Mouse (Mus musculus) spleen, adult 2 months (tissue): ENCODE data around the gene Mroh3. TPM values are rescaled to one million over a fixed set of nuclear protein-coding genes. Genes with fewer than 3 reads are reported as not detected.
A peak's percentile ranks its signal among the peaks of the same experiment; 100 is the strongest.

Experiments used
- DNase-seq, 2 experiments: peaks; one replicate each; pipeline versions ENCODE4 v3.0.0 to v3.0.0-alpha.2; 2012 to 2021; ENCODE audit warnings: low spot score in 2 of 2, low read depth in 1 of 2
- H3K27ac ChIP-seq: fragments of 200-500 bp; 2 replicates; pipeline ENCODE4 v1.5.1; 2012; ENCODE audit warnings: low read length, inconsistent platforms; ENCODE audit not compliant: insufficient read depth
- H3K27me3 ChIP-seq: fragments of 200-500 bp; 2 replicates; pipeline ENCODE4 v1.6.1; 2012; ENCODE audit warnings: mild to moderate bottlenecking, moderate library complexity, low read length, inconsistent platforms; ENCODE audit not compliant: control insufficient read depth, insufficient read depth
- H3K36me3 ChIP-seq: fragments of 200-500 bp; 2 replicates; pipeline ENCODE4 v1.6.1; 2012; ENCODE audit warnings: mild to moderate bottlenecking, low read length, inconsistent platforms; ENCODE audit not compliant: control insufficient read depth, insufficient read depth
- H3K4me1 ChIP-seq: fragments of 200-500 bp; 2 replicates; pipeline ENCODE4 v1.6.1; 2011; ENCODE audit warnings: inconsistent platforms; ENCODE audit not compliant: control insufficient read depth, insufficient read depth, insufficient read length
- H3K4me3 ChIP-seq: fragments of 200-500 bp; 2 replicates; pipeline ENCODE4 v1.5.1; 2011; ENCODE audit warnings: mild to moderate bottlenecking, inconsistent platforms; ENCODE audit not compliant: insufficient read depth, insufficient read length; ENCODE audit errors: extremely low read depth
- CTCF ChIP-seq: fragments of 200-500 bp; IDR thresholded peaks from 2 replicates; pipeline ENCODE4 v1.5.1; 2011; ENCODE audit warnings: mild to moderate bottlenecking, inconsistent platforms; ENCODE audit not compliant: insufficient read depth, insufficient read length, insufficient replicate concordance; ENCODE audit errors: extremely low read depth
- POLR2A ChIP-seq: fragments of 200-500 bp; IDR thresholded peaks from 2 replicates; pipeline ENCODE4 v1.6.1; 2011; ENCODE audit warnings: low read depth, low read length, inconsistent platforms
- WGBS: fragments of 180-500 bp; shearing (Covaris S2); methylation state at CpG from one replicate; pipeline ENCODE4 v1.1.7; 2018; 5-methylcytosine and 5-hydroxymethylcytosine counted together
- polyA plus RNA-seq: library from polyadenylated mRNA; depleted of rRNA; stranded (reverse); fragments of >200 nt; gene quantifications from 2 replicates; pipeline ENCODE4 v1.2.3, GENCODE M21; 2012

Mroh3 gene
- polyA plus RNA-seq, 1 experiment = not detected

DNA sequence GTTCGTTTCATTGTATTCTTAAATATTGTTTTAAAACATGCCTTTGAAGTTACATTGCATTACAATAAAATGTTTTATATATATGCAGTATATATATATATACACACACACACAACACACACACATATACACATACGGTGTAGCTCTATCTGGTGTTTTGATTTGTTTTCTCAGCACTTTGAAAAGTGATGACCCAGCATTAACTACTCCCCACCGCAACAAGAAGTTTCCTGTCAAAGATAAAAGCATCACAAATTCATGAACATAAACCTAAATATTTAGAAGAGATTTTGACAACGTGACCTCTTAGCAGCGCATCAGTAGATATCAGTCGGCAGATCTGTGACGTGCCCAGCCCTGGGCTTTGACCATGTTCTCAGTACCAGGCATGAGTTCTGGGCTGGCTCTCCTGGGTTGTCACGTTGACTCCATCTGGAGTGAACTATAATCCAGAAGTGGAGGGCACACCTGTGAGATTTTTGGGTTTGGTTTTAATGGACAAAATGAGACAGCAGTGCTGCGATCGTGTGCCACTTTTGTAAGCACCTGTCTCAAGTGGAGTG is 42.0 kb upstream of the Mroh3 start:
- Histone ChIP-seq H3K27ac (no peak overlapping the region), H3K36me3 (no peaks in the 10 kb centered on the region), H3K4me3 (no peak overlapping the region), H3K27me3 (peaks cover under 1% of the 10 kb centered on the region; the same call in 1 of the 2 replicates), H3K4me1 (peaks cover 7% of the 10 kb centered on the region)
- DNase-seq = no peak
- 55% methylated on average over 10 of the region's 10 CpGs for WGBS
- TF ChIP-seq CTCF (no peak), POLR2A (no peak)

DNA sequence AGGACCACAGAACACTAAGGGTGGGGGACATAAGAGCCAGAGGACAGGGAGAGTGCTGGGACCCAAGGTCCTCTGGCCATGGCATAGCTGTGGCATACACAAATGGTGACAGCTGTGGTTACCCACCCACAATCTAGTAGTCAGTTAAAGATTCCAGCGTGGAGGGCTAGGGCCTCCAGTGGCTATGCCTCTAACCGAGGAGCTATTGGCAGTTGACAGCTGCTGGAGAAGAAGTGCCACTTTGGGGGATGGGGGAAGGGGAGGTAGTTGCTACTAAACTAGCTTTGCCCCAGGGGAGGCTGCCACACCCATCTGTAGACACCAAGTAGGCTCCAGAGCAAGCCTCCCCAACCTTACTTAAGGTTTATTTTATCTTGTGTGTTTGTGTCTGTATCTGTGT is 40.8 kb upstream of the Mroh3 start:
- Histone ChIP-seq H3K36me3 (no peaks in the 10 kb centered on the region), H3K4me1 (peaks cover 8% of the 10 kb centered on the region; the same call in 1 of the 2 replicates), H3K27ac (no peak overlapping the region), H3K4me3 (no peak overlapping the region), H3K27me3 (no peaks in the 10 kb centered on the region)
- peak in 1 of 2 experiments; percentile 18 for DNase-seq
- 3% methylated on average over 2 of the region's 2 CpGs for WGBS
- TF ChIP-seq POLR2A (no peak), CTCF (no peak)

DNA sequence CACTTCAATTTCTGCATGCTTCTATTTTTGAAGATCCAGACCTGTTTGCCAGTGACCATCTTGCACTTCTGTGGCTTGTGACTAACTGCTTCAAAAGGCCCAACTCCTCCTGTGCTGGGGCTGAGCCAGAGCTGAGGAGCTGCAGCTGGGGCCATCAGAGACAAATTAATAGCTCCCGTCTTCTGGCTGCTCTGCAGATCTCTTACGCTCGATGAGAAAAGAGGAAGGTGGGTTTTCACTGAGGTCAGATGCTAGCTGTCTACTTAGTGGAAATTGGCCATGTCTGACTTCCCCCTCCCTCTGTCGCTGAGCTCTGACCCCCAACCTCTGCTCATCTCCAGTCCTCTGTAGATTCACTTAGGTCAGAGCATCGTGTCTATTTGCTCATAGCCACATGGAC is 37.0 kb upstream of the Mroh3 start:
- Histone ChIP-seq H3K4me1 (peaks cover 12% of the 10 kb centered on the region; the same call in 1 of the 2 replicates), H3K4me3 (no peak overlapping the region), H3K27ac (no peak overlapping the region), H3K36me3 (no peaks in the 10 kb centered on the region), H3K27me3 (no peaks in the 10 kb centered on the region)
- TF ChIP-seq CTCF (no peak), POLR2A (no peak)
- no peak for DNase-seq
- 7% methylated on average over 5 of the region's 5 CpGs for WGBS

DNA sequence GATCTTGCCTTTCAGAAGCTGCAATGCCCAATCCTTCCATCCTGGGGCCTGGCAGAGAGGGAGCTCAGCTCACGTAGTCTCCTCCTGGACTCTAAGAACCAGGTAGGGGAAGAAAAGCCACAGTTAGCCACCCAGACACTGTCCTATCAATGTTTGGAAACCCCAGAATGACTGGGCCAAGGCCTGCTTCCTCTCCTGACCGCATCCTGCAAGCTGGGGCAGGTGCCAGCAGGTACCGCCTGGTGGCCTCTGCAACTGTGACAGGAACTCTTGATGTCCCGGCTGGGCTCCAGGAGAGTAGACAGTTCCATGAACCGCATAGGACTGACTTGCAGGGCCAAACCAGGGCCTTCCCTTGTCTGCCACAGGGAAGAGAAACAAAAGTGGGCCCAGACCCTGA is 34.8 kb upstream of the Mroh3 start:
- peaks cover 6% of the 10 kb centered on the region; the same call in 1 of the 2 replicates for H3K4me1 ChIP-seq
- TF ChIP-seq POLR2A (no peak), CTCF (no peak)
- no peak overlapping the region for H3K4me3 ChIP-seq
- 38% methylated on average over 5 of the region's 5 CpGs for WGBS
- DNase-seq = no peak
- H3K36me3 ChIP-seq = no peaks in the 10 kb centered on the region
- H3K27ac ChIP-seq = no peak overlapping the region
- no peaks in the 10 kb centered on the region for H3K27me3 ChIP-seq

DNA sequence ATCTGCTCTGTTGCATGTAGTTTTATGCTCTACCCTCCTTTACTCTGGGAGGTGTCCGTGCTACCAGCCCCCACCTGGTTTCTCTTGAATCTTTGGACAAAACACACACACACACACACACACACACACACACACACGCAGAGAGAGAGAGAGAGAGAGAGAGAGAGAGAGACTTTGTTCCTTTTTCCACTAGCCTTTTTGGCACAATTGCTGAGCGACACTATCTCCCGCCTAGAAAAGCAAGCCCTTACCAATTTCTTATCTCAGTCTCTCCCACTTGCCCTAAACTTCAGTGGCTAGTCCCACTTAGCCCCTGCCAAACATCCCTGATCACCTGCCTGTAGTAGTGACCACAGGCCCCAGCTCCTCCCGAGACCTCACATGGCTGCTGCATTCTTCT is 31.8 kb upstream of the Mroh3 start:
- DNase-seq = no peak
- Histone ChIP-seq H3K36me3 (no peaks in the 10 kb centered on the region), H3K4me3 (no peak overlapping the region), H3K4me1 (peaks cover 6% of the 10 kb centered on the region; the same call in 1 of the 2 replicates), H3K27me3 (no peaks in the 10 kb centered on the region), H3K27ac (no peak overlapping the region)
- WGBS = 60% methylated on average over 5 of the region's 5 CpGs
- TF ChIP-seq CTCF (no peak), POLR2A (no peak)

DNA sequence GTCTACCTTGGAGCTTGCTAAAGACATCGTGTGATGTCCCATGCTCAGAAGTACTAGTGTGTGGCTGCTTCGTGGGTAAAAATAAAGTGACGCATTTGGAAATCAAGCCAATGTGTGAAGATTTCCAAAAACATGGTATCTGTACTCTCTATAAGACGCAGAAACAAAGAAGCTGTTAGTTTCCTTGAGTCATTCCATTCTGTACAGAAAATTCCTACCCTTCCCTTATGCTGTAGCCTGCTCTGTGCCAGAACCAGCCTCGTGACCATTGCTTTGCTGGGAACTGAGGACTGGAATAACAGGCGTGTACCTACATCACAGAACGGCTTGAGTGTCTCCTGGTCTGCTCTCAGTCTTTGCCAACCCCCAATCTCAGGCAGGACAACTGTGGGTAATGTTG is 29.2 kb upstream of the Mroh3 start:
- Histone ChIP-seq H3K4me1 (no peaks in the 10 kb centered on the region), H3K36me3 (no peaks in the 10 kb centered on the region), H3K4me3 (no peak overlapping the region), H3K27ac (no peak overlapping the region), H3K27me3 (no peaks in the 10 kb centered on the region)
- TF ChIP-seq POLR2A (no peak), CTCF (no peak)
- no peak for DNase-seq
- WGBS = 90% methylated on average over 7 of the region's 7 CpGs

DNA sequence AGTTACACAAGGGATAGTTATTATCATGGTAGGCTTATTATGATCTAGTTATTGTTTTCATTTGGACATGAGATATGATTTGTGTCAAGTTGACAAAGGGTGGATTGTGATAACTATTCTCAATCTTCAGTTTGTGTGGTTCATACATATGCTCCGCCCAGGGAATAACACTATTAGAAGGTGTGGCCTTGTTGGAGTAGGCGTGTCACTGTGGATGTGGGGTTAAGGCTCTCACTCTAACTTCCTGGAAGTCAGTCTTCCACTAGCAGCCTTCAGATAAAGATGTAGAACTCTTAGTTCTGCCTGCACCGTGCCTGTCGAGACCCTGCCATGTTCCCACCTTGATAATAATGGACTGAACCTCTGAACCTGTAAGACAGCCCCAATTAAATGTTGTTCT is 25.9 kb upstream of the Mroh3 start:
- 77% methylated on average over 4 of the region's 4 CpGs for WGBS
- DNase-seq = no peak
- no peak for TF ChIP-seq CTCF
- TF ChIP-seq POLR2A = no peak
- Histone ChIP-seq H3K4me3 (no peak overlapping the region), H3K36me3 (no peaks in the 10 kb centered on the region), H3K4me1 (no peaks in the 10 kb centered on the region; the same call in 1 of the 2 replicates), H3K27me3 (peaks cover 5% of the 10 kb centered on the region; the same call in 1 of the 2 replicates), H3K27ac (no peak overlapping the region)
